Mouse (Mus musculus): Measurements from ENCODE around the gene Ippk. TPM values are rescaled to one million over a fixed set of nuclear protein-coding genes. Genes with fewer than 3 reads are reported as not detected.

The Ippk gene
- total RNA-seq, 1 experiment from 2014 or later = 12.2 TPM

GRCm38 (mm10) chr13:49469002-49469401, 48.0 kb downstream of the Ippk start:
- no peak for ATAC-seq (replicated peaks in 1 of 2; ENCODE audit: insufficient read depth in 1 of 2, low FRiP score in 2 of 2, low TSS enrichment in 1 of 2, low read depth in 1 of 2, poor library complexity in 2 of 2, severe bottlenecking in 2 of 2)

DNA sequence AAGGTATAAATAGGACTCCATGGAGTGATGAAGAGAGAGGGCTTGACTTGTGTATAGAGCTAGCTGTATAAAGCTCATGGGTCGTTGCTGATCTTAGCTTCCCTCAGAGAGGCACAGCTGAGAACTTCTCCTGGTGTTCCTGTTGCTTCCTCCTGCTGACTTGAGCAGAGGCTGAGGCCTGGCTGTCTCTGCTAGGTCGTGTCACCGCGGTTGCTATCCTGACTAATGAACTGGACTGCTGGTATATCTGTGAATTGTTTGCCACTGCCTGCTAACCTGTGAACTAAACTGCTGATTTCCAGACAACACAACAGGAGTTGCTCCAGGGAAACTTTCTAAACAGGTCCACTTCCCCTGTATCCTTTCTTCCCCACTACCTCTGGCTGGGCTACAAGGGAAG, 49.3 kb downstream of the Ippk start:
- no peak for ATAC-seq (replicated peaks in 1 of 2; ENCODE audit: insufficient read depth in 1 of 2, low FRiP score in 2 of 2, low TSS enrichment in 1 of 2, low read depth in 1 of 2, poor library complexity in 2 of 2, severe bottlenecking in 2 of 2)

DNA sequence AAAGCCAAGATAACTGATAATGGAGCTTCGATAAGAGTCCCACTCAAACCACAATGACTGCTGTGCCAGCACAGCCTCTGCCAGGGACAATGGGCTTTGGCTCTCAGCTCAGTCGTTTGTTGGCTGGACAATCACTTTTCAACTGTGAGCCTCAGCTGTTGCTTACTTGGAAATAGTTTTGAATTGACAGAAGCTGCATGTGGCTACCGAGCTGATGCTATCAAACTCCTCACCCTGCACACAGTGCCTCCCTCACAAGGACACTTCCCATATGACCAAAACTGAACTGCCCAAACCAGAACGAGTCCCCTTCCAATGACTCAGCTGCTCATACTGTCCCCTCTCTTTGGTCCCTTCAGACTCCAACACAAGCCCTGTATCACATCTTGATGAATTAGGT, 49.8 kb downstream of the Ippk start:
- no peak for ATAC-seq (replicated peaks in 1 of 2; ENCODE audit: insufficient read depth in 1 of 2, low FRiP score in 2 of 2, low TSS enrichment in 1 of 2, low read depth in 1 of 2, poor library complexity in 2 of 2, severe bottlenecking in 2 of 2)

- no peak for ATAC-seq (replicated peaks in 1 of 2; ENCODE audit: insufficient read depth in 1 of 2, low FRiP score in 2 of 2, low TSS enrichment in 1 of 2, low read depth in 1 of 2, poor library complexity in 2 of 2, severe bottlenecking in 2 of 2)
These were observed 51.1 kb downstream of the Ippk start for GRCm38 (mm10) chr13:49471981-49472675.

GRCm38 (mm10) chr13:49472676-49473005, 51.6 kb downstream of the Ippk start:
- no peak for ATAC-seq (replicated peaks in 1 of 2; ENCODE audit: insufficient read depth in 1 of 2, low FRiP score in 2 of 2, low TSS enrichment in 1 of 2, low read depth in 1 of 2, poor library complexity in 2 of 2, severe bottlenecking in 2 of 2)

GRCm38 (mm10) chr13:49477887-49478286, 56.8 kb downstream of the Ippk start:
- no peak for ATAC-seq (replicated peaks in 1 of 2; ENCODE audit: insufficient read depth in 1 of 2, low FRiP score in 2 of 2, low TSS enrichment in 1 of 2, low read depth in 1 of 2, poor library complexity in 2 of 2, severe bottlenecking in 2 of 2)

GRCm38 (mm10) chr13:49478851-49479374, 57.9 kb downstream of the Ippk start:
- no peak for ATAC-seq (replicated peaks in 1 of 2; ENCODE audit: insufficient read depth in 1 of 2, low FRiP score in 2 of 2, low TSS enrichment in 1 of 2, low read depth in 1 of 2, poor library complexity in 2 of 2, severe bottlenecking in 2 of 2)

- no peak for ATAC-seq (replicated peaks in 1 of 2; ENCODE audit: insufficient read depth in 1 of 2, low FRiP score in 2 of 2, low TSS enrichment in 1 of 2, low read depth in 1 of 2, poor library complexity in 2 of 2, severe bottlenecking in 2 of 2)
These were observed 58.4 kb downstream of the Ippk start for GRCm38 (mm10) chr13:49479399-49479798.

GRCm38 (mm10) chr13:49480057-49480456, 59.0 kb downstream of the Ippk start:
- no peak for ATAC-seq (replicated peaks in 1 of 2; ENCODE audit: insufficient read depth in 1 of 2, low FRiP score in 2 of 2, low TSS enrichment in 1 of 2, low read depth in 1 of 2, poor library complexity in 2 of 2, severe bottlenecking in 2 of 2)

DNA sequence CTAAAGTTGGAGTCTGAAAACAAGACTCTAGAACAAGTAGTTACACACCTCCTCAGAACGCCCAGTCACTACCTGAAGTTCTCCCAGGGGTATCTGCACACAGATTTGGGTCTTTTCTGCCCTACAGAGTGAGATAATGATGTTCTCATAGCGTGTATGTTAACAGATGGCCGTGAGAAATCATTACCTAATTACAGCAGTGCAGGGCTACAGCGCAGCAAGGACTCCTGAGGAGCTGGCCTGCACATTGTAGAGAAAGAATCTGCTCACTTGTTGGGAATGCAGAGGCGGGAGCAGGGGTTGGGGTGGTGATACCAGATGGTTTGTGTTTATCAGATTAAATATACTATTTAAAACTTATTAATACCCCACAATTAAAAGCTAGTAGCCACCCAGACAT, 59.5 kb downstream of the Ippk start:
- ATAC-seq (replicated peaks in 1 of 2; ENCODE audit: insufficient read depth in 1 of 2, low FRiP score in 2 of 2, low TSS enrichment in 1 of 2, low read depth in 1 of 2, poor library complexity in 2 of 2, severe bottlenecking in 2 of 2) = no peak

DNA sequence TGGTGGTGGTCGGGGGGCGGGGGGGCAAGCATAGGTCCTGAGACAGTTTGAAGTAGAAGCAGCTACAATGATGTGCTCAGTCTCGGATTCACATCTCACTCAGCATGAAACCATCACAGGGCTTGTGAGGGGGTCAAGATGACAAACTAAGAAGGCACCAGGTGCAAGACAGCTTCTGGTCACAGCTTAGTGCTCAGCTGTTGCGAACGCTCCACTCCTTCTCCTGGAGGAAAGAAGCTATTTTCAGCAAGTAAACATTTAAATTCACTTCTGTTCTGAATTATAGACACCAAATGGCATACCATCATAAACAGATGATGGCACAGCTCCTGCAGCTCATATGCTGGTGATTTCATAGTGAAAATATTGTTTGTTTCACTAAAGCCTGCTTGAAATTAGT, 64.3 kb downstream of the Ippk start:
- no peak for ATAC-seq (replicated peaks in 1 of 2; ENCODE audit: insufficient read depth in 1 of 2, low FRiP score in 2 of 2, low TSS enrichment in 1 of 2, low read depth in 1 of 2, poor library complexity in 2 of 2, severe bottlenecking in 2 of 2)

GRCm38 (mm10) chr13:49492376-49493368, 71.6 kb downstream of the Ippk start, which contains the start of gene Tes3-ps:
Tes3-ps (plus strand) TSS chr13:49493318.
- ATAC-seq (replicated peaks in 1 of 2; ENCODE audit: insufficient read depth in 1 of 2, low FRiP score in 2 of 2, low TSS enrichment in 1 of 2, low read depth in 1 of 2, poor library complexity in 2 of 2, severe bottlenecking in 2 of 2) = no peak

- ATAC-seq (replicated peaks in 1 of 2; ENCODE audit: insufficient read depth in 1 of 2, low FRiP score in 2 of 2, low TSS enrichment in 1 of 2, low read depth in 1 of 2, poor library complexity in 2 of 2, severe bottlenecking in 2 of 2) = no peak
These were observed 83.5 kb downstream of the Ippk start, which contains the start of gene Ecm2 for GRCm38 (mm10) chr13:49504510-49504909. Ecm2 (plus strand) TSS chr13:49504810.

- no peak for ATAC-seq (replicated peaks in 1 of 2; ENCODE audit: insufficient read depth in 1 of 2, low FRiP score in 2 of 2, low TSS enrichment in 1 of 2, low read depth in 1 of 2, poor library complexity in 2 of 2, severe bottlenecking in 2 of 2)
These were observed 84.7 kb downstream of the Ippk start for GRCm38 (mm10) chr13:49505776-49506175.

- ATAC-seq (replicated peaks in 1 of 2; ENCODE audit: insufficient read depth in 1 of 2, low FRiP score in 2 of 2, low TSS enrichment in 1 of 2, low read depth in 1 of 2, poor library complexity in 2 of 2, severe bottlenecking in 2 of 2) = no peak
These were observed 86.1 kb downstream of the Ippk start for GRCm38 (mm10) chr13:49507176-49507575.

Measured in hematopoietic stem cell, adult 5-6 weeks (primary cell).